Mouse (Mus musculus): Measurements from ENCODE around the gene Fam199x.

The Fam199x gene

GRCm38 (mm10) chrX:137049425-137050225 is at the start of gene Fam199x:
Fam199x (plus strand) TSS chrX:137049594.
- DNase-seq = peak; percentile 87

GRCm38 (mm10) chrX:137015099-137015709 is 34.2 kb upstream of the Fam199x start:
- peak; percentile 69 for DNase-seq

- no peak for DNase-seq
These were observed 31.7 kb upstream of the Fam199x start for GRCm38 (mm10) chrX:137017668-137018067.

GRCm38 (mm10) chrX:137019310-137019709 is 30.1 kb upstream of the Fam199x start:
- DNase-seq = peak; percentile 79

GRCm38 (mm10) chrX:137030916-137031315 is 18.5 kb upstream of the Fam199x start:
- no peak for DNase-seq

- DNase-seq = no peak
These were observed 17.7 kb upstream of the Fam199x start for GRCm38 (mm10) chrX:137031726-137032125.

- DNase-seq = no peak
These were observed 15.1 kb upstream of the Fam199x start for GRCm38 (mm10) chrX:137034322-137034721.

- no peak for DNase-seq
These were observed 11.9 kb upstream of the Fam199x start for GRCm38 (mm10) chrX:137037470-137037999.

GRCm38 (mm10) chrX:137038000-137038483 is 11.4 kb upstream of the Fam199x start, which contains the start of gene Slc25a53:
Slc25a53 (minus strand) TSS chrX:137038302.
- peak; percentile 92 for DNase-seq

GRCm38 (mm10) chrX:137038502-137038901 is 10.9 kb upstream of the Fam199x start:
- no peak for DNase-seq

- DNase-seq = no peak
These were observed 352 bp upstream of the Fam199x start for GRCm38 (mm10) chrX:137049060-137049424.

GRCm38 (mm10) chrX:137063202-137063601 is 13.8 kb downstream of the Fam199x start:
- DNase-seq = no peak

- no peak for DNase-seq
These were observed 55.1 kb downstream of the Fam199x start for GRCm38 (mm10) chrX:137104531-137104930.

- DNase-seq = no peak
These were observed 57.1 kb downstream of the Fam199x start for GRCm38 (mm10) chrX:137106498-137106897.

GRCm38 (mm10) chrX:137118097-137118746 is 68.8 kb downstream of the Fam199x start:
- DNase-seq = peak; percentile 68

GRCm38 (mm10) chrX:137119675-137120423 is 70.5 kb downstream of the Fam199x start:
- no peak for DNase-seq

- no peak for DNase-seq
These were observed 72.3 kb downstream of the Fam199x start, which contains the start of gene Esx1 for GRCm38 (mm10) chrX:137121718-137122117. Esx1 (minus strand) TSS chrX:137122083.

- DNase-seq = no peak
These were observed 78.1 kb downstream of the Fam199x start for GRCm38 (mm10) chrX:137127542-137127941.
